Mouse (Mus musculus) CD4-positive, CD25-positive, alpha-beta regulatory T cell, adult 9 weeks (primary cell): Measurements from ENCODE around the gene Atxn7. TPM values are rescaled to one million over a fixed set of nuclear protein-coding genes. Genes with fewer than 3 reads are reported as not detected.

Experiments used
- polyA plus RNA-seq: library from polyadenylated mRNA; unstranded; fragments of 100-300 nt; shearing (Covaris generic); gene quantifications from one replicate; pipeline ENCODE4 v1.2.1, GENCODE M21; 2017

The Atxn7 gene
- 6.2 TPM for polyA plus RNA-seq

DNA sequence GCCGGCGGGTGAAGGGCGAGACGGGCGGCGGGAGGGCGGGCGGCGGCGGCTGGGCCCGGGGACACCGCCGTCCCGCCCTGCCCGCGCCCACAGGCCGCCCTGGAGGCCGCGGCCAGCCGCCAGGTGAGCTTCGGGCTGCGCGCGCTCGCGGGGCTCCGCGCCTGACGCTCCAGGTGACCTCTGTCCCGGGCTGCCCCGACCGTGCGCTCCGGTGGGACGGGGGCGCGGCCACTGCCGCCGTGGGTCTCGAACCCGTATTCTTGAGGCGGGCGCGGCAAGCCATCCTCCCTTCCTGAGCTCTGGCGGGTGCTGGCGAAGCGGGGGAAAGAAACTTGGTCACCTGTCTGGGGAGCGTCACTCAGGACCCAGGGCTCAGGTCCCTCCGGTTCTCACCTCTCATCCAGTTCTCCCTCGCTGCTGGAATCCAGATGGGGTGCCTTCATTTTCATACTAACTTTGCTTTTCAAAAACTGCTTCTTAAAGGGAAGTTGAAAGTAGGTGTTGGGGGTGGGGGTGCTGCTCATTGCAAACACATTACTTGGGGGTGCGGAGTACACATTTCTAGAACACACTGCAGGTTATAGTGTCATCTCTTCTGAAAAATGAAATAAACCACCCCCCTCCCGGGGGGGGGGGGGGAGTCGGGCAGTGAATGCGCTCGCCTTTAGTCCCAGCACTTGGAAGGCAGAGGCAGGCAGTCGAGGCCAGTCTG lies at the start of gene Atxn7, which contains the start of gene Thoc7:
Gene Atxn7, plus strand, starts transcription at position 40 of the 712 bp plus-strand sequence.
Gene Thoc7, minus strand, starts transcription at position 452 of the 712 bp plus-strand sequence.

DNA sequence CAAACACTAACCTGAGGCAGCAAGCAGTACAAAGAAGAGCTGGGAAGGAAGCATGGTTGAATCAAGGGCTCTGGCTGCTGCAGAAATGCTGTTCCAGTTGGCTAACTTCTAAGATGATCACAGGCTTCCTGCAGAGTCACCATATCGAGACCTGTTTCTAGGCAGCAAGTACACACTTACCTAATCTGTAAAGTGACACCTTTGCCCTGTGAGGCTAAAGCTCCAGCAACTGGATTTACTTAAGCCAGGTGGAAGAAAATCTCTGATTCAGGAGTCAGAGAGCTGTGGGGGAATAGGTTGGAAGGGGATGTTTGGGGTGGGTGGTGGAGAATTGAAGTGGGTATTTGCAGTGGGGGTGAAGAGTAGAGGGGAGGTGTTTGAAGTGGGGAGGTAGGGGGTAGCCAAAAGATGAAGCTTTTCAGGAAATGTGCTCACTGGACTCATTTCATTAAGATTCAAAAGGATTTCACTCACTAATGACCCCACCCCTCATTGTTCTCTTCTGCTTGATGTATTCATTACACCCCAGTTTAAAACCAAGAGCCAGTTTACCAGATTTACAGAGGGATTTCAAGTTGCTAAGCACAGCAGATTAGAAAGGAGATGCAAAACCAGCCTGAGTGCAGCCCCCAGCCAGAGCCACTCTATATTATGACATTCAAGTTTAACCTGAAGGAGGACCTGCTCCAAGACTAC lies 46.7 kb upstream of the Atxn7 start, which contains the start of gene Gm281:
Gene Gm281, minus strand, starts transcription at position 92 of the 696 bp plus-strand sequence.

GRCm38 (mm10) chr14:14120230-14121096 lies 159.2 kb downstream of the Atxn7 start, which contains the start of gene Psmd6:
Psmd6 (minus strand) TSS chr14:14120984.

Other genes starting within 250 kb of the Atxn7 start
- not detected for gene Gm281, start 47.0 kb upstream of the Atxn7 start, polyA plus RNA-seq
- 143 TPM for gene Thoc7, start 412 bp downstream of the Atxn7 start, polyA plus RNA-seq
- 162 TPM for gene Psmd6, start 159.5 kb downstream of the Atxn7 start, polyA plus RNA-seq
- gene Olfr720, start 225.4 kb downstream of the Atxn7 start, polyA plus RNA-seq = not detected